Mouse (Mus musculus): ENCODE measurements around the gene Sult6b2.

- peak; percentile 44 for TF ChIP-seq CTCF (IDR thresholded peaks at IDR 0.05)
- no peak for TF ChIP-seq EP300 (IDR thresholded peaks at IDR 0.05)
Observed at GRCm38 (mm10) chr6:142831243-142831642, 26.9 kb upstream of the Sult6b2 start.

All from lung, postnatal 0 days (tissue).